Mouse (Mus musculus) E14TG2a.4 (cell line): ENCODE results near the gene Tcte3.
A peak's percentile ranks its signal among the peaks of the same experiment; 100 is the strongest.
"Not testable (repeated sequence)": the region's sequence is repeated elsewhere in the genome, so short reads cannot be mapped to it uniquely, and the experiment has no call there.

ENCODE experiments used
- H3K27me3 ChIP-seq: 2 replicates; pipeline ENCODE4 v1.6.1; 2014; ENCODE audit warnings: low read length, control low read depth; ENCODE audit not compliant: insufficient read depth
- H3K36me3 ChIP-seq: 2 replicates; pipeline ENCODE4 v1.6.1; 2014; ENCODE audit warnings: low read length, control low read depth; ENCODE audit not compliant: insufficient read depth
- H3K4me1 ChIP-seq: replicated peaks from 2 replicates; pipeline ENCODE4 v1.6.1; 2014; ENCODE audit warnings: low read depth, low read length, control low read depth
- H3K4me3 ChIP-seq: replicated peaks from 2 replicates; pipeline ENCODE4 v1.5.1; 2014; ENCODE audit warnings: mild to moderate bottlenecking, low read length
- H3K9me3 ChIP-seq: 2 replicates; pipeline ENCODE4 v1.6.1; 2014; ENCODE audit warnings: low read length, control low read depth
- CTCF ChIP-seq: conservative IDR thresholded peaks from 2 replicates; pipeline ENCODE4 v1.5.1; 2014; ENCODE audit warnings: low read length
- NANOG ChIP-seq: IDR thresholded peaks from 2 replicates; pipeline ENCODE4 v1.6.1; 2014; ENCODE audit warnings: borderline replicate concordance, low read length, mixed read lengths
- POU5F1 ChIP-seq: IDR thresholded peaks from 2 replicates; pipeline ENCODE4 v1.6.1; 2014; ENCODE audit warnings: low read length, borderline replicate concordance

Tcte3 gene

GRCm38 (mm10) chr17:15041175-15041729 is at the start of gene Tcte3, which contains the start of the genes Ermard and Gm3448:
Gene Tcte3 (minus strand): TSS chr17:15041488.
Gene Ermard (plus strand): TSS chr17:15041208.
Gene Gm3448 (minus strand): TSS chr17:15041537.
- not testable (repeated sequence) for H3K27me3 ChIP-seq, H3K9me3 ChIP-seq, H3K36me3 ChIP-seq

GRCm38 (mm10) chr17:15088591-15089001 is 47.3 kb upstream of the Tcte3 start:
- H3K4me3 ChIP-seq = no peak overlapping the region
- TF ChIP-seq NANOG = no peak
- H3K36me3 ChIP-seq = no peaks in the 10 kb centered on the region
- no peaks in the 10 kb centered on the region; the same call in 1 of the 2 replicates for H3K27me3 ChIP-seq
- no peaks in the 10 kb centered on the region for H3K9me3 ChIP-seq
- peaks cover 42% of the 10 kb centered on the region for H3K4me1 ChIP-seq

More at GRCm38 (mm10) chr17:15041175-15041729, at the start of gene Tcte3, which contains the start of the genes Ermard and Gm3448:
- not testable (repeated sequence) for H3K4me1 ChIP-seq, H3K4me3 ChIP-seq

GRCm38 (mm10) chr17:15088166-15088565 is 46.9 kb upstream of the Tcte3 start:
- Histone ChIP-seq H3K4me3 (no peak overlapping the region), H3K36me3 (no peaks in the 10 kb centered on the region), H3K9me3 (no peaks in the 10 kb centered on the region), H3K27me3 (no peaks in the 10 kb centered on the region; the same call in 1 of the 2 replicates), H3K4me1 (peaks cover 42% of the 10 kb centered on the region)
- TF ChIP-seq POU5F1 = no peak
- TF ChIP-seq NANOG = no peak
- no peak for TF ChIP-seq CTCF

GRCm38 (mm10) chr17:15085006-15085405 is 43.7 kb upstream of the Tcte3 start:
- H3K4me3 ChIP-seq = no peak overlapping the region
- TF ChIP-seq NANOG (no peak), POU5F1 (no peak), CTCF (no peak)
- H3K27me3 ChIP-seq = no peaks in the 10 kb centered on the region; the same call in 1 of the 2 replicates
- no peaks in the 10 kb centered on the region for H3K36me3 ChIP-seq
- peaks cover 45% of the 10 kb centered on the region for H3K4me1 ChIP-seq
- no peaks in the 10 kb centered on the region for H3K9me3 ChIP-seq

- Histone ChIP-seq H3K27me3 (no peaks in the 10 kb centered on the region; the same call in 1 of the 2 replicates), H3K4me1 (peaks cover 41% of the 10 kb centered on the region), H3K36me3 (no peaks in the 10 kb centered on the region), H3K4me3 (peak overlapping the region; percentile 29; the same call in 1 of the 2 replicates), H3K9me3 (no peaks in the 10 kb centered on the region)
- TF ChIP-seq POU5F1 (no peak), NANOG (no peak), CTCF (no peak)
Measured at GRCm38 (mm10) chr17:15084226-15084848, 43.0 kb upstream of the Tcte3 start.

GRCm38 (mm10) chr17:15077536-15077935 is 36.2 kb upstream of the Tcte3 start:
- H3K9me3 ChIP-seq = no peaks in the 10 kb centered on the region
- TF ChIP-seq NANOG (no peak), CTCF (no peak), POU5F1 (no peak)
- H3K36me3 ChIP-seq = peaks cover 1% of the 10 kb centered on the region; the same call in 1 of the 2 replicates
- peaks cover 16% of the 10 kb centered on the region for H3K4me1 ChIP-seq
- no peak overlapping the region for H3K4me3 ChIP-seq
- no peaks in the 10 kb centered on the region for H3K27me3 ChIP-seq

- Histone ChIP-seq H3K4me1 (peaks cover 12% of the 10 kb centered on the region), H3K27me3 (no peaks in the 10 kb centered on the region), H3K4me3 (no peak overlapping the region), H3K36me3 (peaks cover 5% of the 10 kb centered on the region; the same call in 1 of the 2 replicates), H3K9me3 (no peaks in the 10 kb centered on the region)
- no peak for TF ChIP-seq POU5F1
- no peak for TF ChIP-seq NANOG
- no peak for TF ChIP-seq CTCF
Measured at GRCm38 (mm10) chr17:15075033-15075432, 33.7 kb upstream of the Tcte3 start.

- Histone ChIP-seq H3K27me3 (no peaks in the 10 kb centered on the region), H3K4me1 (peaks cover 16% of the 10 kb centered on the region), H3K36me3 (peaks cover 10% of the 10 kb centered on the region; the same call in 1 of the 2 replicates), H3K9me3 (no peaks in the 10 kb centered on the region), H3K4me3 (no peak overlapping the region)
- TF ChIP-seq POU5F1 = no peak
- TF ChIP-seq NANOG = no peak
- TF ChIP-seq CTCF = no peak
Measured at GRCm38 (mm10) chr17:15072211-15072610, 30.9 kb upstream of the Tcte3 start.
